Mouse (Mus musculus) liver, postnatal 0 days (tissue): ENCODE results near the gene Zeb2. TPM values are rescaled to one million over a fixed set of nuclear protein-coding genes. Genes with fewer than 3 reads are reported as not detected.
A peak's percentile ranks its signal among the peaks of the same experiment; 100 is the strongest.

Source experiments
- ATAC-seq: fragments of 200-750 bp; cut with Nextera tagmentation; 2 replicates; pipeline ENCODE4 v1.8.0; 2017; ENCODE audit warnings: mild to moderate bottlenecking, moderate library complexity
- DNase-seq: peaks from one replicate; pipeline ENCODE4 v3.0.0-alpha.2; 2016
- H3K27ac ChIP-seq: fragments of 300-500 bp; sonication (generic); 2 replicates; pipeline ENCODE4 v1.5.1; 2014; ENCODE audit warnings: antibody characterized with exemption, moderate library complexity, mild to moderate bottlenecking, low read depth
- H3K27me3 ChIP-seq: fragments of 300-500 bp; sonication (generic); 2 replicates; pipeline ENCODE4 v1.6.1; 2014; ENCODE audit warnings: low read length, control low read depth, mixed read lengths; ENCODE audit not compliant: insufficient read depth
- H3K36me3 ChIP-seq: fragments of 300-500 bp; sonication (generic); replicated peaks from 2 replicates; pipeline ENCODE4 v1.6.1; 2014; ENCODE audit warnings: mild to moderate bottlenecking, control low read depth, low read length, moderate library complexity, mixed read lengths; ENCODE audit not compliant: insufficient read depth
- H3K4me1 ChIP-seq: fragments of 300-500 bp; sonication (generic); 2 replicates; pipeline ENCODE4 v1.6.1; 2014; ENCODE audit warnings: antibody characterized with exemption, mild to moderate bottlenecking, control low read depth; ENCODE audit not compliant: insufficient read depth
- H3K4me2 ChIP-seq: fragments of 300-500 bp; sonication (generic); 2 replicates; pipeline ENCODE4 v1.6.1; 2014; ENCODE audit warnings: low read depth, mild to moderate bottlenecking, low read length, moderate library complexity, mixed read lengths
- H3K4me3 ChIP-seq: fragments of 300-500 bp; sonication (generic); 2 replicates; pipeline ENCODE4 v1.5.1; 2014; ENCODE audit warnings: low read depth, low read length
- H3K9ac ChIP-seq: fragments of 300-500 bp; sonication (generic); replicated peaks from 2 replicates; pipeline ENCODE4 v1.6.1; 2014; ENCODE audit warnings: mild to moderate bottlenecking, moderate library complexity
- H3K9me3 ChIP-seq: fragments of 300-500 bp; sonication (generic); 2 replicates; pipeline ENCODE4 v1.6.1; 2016; ENCODE audit warnings: mild to moderate bottlenecking, control low read depth, low read length, mixed read lengths
- CTCF ChIP-seq: sonication (generic); IDR thresholded peaks from 2 replicates; pipeline ENCODE4 v1.5.1; 2016; ENCODE audit warnings: antibody characterized with exemption, low read depth
- EP300 ChIP-seq: IDR thresholded peaks from 2 replicates; pipeline ENCODE4 v1.6.1; 2016; ENCODE audit warnings: antibody characterized with exemption, low read depth, mild to moderate bottlenecking
- WGBS: fragments of 180-500 bp; shearing (Covaris S2); extraction: QIAGEN DNeasy Blood & Tissue Kit; methylation state at CpG from one replicate; pipeline ENCODE4 v1.1.7; 2014; ENCODE audit not compliant: insufficient replicate concordance; 5-methylcytosine and 5-hydroxymethylcytosine counted together
- polyA plus RNA-seq: library from polyadenylated mRNA; unstranded; fragments of >200 nt; fragmentation: Nextera tagmentation; extraction: Ambion mirVana; gene quantifications from 2 replicates; pipeline ENCODE4 v1.2.1, GENCODE M21; 2015

Gene Zeb2
- polyA plus RNA-seq, 1 experiment from 2014 or later = 8.8 TPM

- no peak for DNase-seq
- no peaks in the 10 kb centered on the region for H3K9me3 ChIP-seq
- 89% methylated on average over 4 of the region's 4 CpGs for WGBS
- ATAC-seq = no peak
- no peak overlapping the region for H3K4me3 ChIP-seq
- H3K36me3 ChIP-seq = no peaks in the 10 kb centered on the region
- no peak overlapping the region for H3K9ac ChIP-seq
- no peak overlapping the region for H3K27ac ChIP-seq
- H3K27me3 ChIP-seq = no peaks in the 10 kb centered on the region
- no peak overlapping the region for H3K4me2 ChIP-seq
- 0 out of 2 replicates have a peak, but pooled peaks cover 4% of the 10 kb centered on the region for H3K4me1 ChIP-seq
- TF ChIP-seq EP300 = no peak
- no peak for TF ChIP-seq CTCF
These were observed 156.0 kb downstream of the Zeb2 start for GRCm38 (mm10) chr2:44961192-44961591.

DNA sequence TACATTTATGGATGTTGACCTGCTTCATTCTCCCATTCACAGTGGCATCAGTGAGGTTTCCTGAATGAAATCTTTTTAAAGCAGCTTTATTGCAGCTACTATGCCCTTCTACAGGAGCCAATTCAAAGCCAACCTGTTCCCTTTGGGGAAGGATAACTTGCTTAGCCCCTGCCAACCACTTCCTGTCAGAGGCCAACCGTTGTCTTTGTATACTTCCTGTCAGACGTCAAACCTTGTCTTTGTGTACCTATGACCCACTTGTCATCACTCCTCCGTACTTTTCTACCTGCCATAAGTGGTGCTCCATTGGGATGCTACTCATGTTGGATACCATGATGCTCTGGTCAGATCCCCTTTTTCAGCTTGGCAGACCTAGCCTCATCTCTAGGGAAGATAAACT, 156.6 kb downstream of the Zeb2 start:
- Histone ChIP-seq H3K9ac (no peak overlapping the region), H3K9me3 (no peaks in the 10 kb centered on the region), H3K27ac (no peak overlapping the region), H3K4me2 (no peak overlapping the region), H3K4me1 (0 out of 2 replicates have a peak, but pooled peaks cover 5% of the 10 kb centered on the region), H3K36me3 (no peaks in the 10 kb centered on the region), H3K4me3 (no peak overlapping the region), H3K27me3 (no peaks in the 10 kb centered on the region)
- ATAC-seq (no peak), DNase-seq (no peak)
- WGBS = 34% methylated on average over 3 of the region's 3 CpGs
- TF ChIP-seq EP300 (no peak), CTCF (no peak)

DNA sequence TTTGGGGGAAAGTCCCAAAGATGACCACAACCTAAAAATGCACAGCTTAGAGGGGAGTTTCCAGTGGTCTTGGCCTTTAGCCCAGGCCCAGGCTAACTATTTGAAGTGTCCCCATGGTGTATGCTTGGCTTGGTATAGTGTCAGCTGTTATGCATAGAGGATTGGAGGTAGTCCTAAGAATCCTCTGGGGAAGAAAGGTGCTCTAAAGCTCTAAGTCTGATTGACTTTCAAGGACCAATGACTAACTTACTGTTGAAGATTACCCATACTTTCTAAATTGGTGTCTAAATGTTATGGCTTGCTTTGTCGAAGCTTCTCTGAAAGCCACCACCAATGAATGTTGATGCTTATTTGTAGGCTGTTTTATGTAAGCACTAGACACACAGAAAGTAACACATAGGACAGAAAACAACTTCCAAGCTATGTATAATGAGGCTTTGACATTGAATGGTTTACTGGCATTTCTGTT, 159.8 kb downstream of the Zeb2 start:
- no peak overlapping the region for H3K4me2 ChIP-seq
- no peak overlapping the region for H3K9ac ChIP-seq
- H3K36me3 ChIP-seq = no peaks in the 10 kb centered on the region
- H3K4me3 ChIP-seq = no peak overlapping the region
- TF ChIP-seq EP300 = no peak
- TF ChIP-seq CTCF = no peak
- H3K27me3 ChIP-seq = no peaks in the 10 kb centered on the region
- H3K4me1 ChIP-seq = peaks cover 8% of the 10 kb centered on the region; the same call in 1 of the 2 replicates
- H3K9me3 ChIP-seq = no peaks in the 10 kb centered on the region
- no peak for DNase-seq
- 91% methylated on average over 1 of the region's 1 CpGs for WGBS
- 0 out of 2 replicates have a peak overlapping the region, but pooled peaks have one; percentile 7 for H3K27ac ChIP-seq
- no peak for ATAC-seq

DNA sequence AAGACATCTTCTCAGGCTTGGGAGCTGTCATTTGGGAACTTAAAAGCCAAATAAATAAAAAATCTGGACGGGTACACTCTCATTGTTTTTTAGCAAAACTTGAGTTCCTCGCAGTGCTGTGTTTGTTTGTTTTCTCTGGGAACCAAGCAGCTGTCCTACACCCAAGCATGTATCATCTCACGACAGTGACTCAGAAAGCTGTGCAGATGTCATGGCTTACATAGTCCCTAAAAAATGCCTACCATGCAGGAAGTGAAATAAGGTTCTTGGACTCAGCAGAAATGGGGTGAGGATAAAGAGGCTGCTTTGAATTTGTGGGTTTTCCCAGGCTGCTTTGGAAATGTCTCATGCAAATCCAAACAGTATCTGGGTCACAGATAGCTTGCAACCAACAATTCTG, 161.0 kb downstream of the Zeb2 start:
- 0 out of 2 replicates have a peak overlapping the region, but pooled peaks have one; percentile 12 for H3K27ac ChIP-seq
- WGBS = 50% methylated on average over 3 of the region's 3 CpGs
- H3K27me3 ChIP-seq = no peaks in the 10 kb centered on the region
- no peak for DNase-seq
- no peak overlapping the region for H3K4me2 ChIP-seq
- TF ChIP-seq CTCF (no peak), EP300 (no peak)
- peak; percentile 18; the same call in 1 of the 2 replicates for ATAC-seq
- H3K4me1 ChIP-seq = peaks cover 13% of the 10 kb centered on the region; the same call in 1 of the 2 replicates
- H3K4me3 ChIP-seq = no peak overlapping the region
- H3K9me3 ChIP-seq = no peaks in the 10 kb centered on the region
- H3K9ac ChIP-seq = no peak overlapping the region
- no peaks in the 10 kb centered on the region for H3K36me3 ChIP-seq

DNA sequence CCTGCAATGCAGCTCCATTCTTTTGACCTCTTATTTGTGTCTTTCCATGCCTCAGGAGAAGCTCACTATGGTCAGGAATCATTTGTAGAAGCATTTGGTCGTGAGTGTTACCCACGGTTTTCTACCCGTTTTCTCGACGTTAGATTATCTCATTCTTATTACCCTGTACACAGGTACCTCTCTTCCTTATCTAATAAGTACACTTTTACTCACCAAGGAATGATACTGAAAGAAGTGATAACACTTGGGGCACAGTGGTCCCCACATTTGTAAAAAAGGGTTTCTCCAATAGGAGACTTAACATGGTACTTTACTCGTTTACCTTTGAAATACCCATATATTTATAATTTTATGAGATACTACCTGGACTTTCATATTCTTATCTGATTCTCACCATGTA, 161.7 kb downstream of the Zeb2 start:
- H3K4me3 ChIP-seq = no peak overlapping the region
- DNase-seq (no peak), ATAC-seq (no peak)
- H3K9ac ChIP-seq = no peak overlapping the region
- TF ChIP-seq CTCF (no peak), EP300 (peak; percentile 30; the same call in 1 of the 2 replicates)
- H3K36me3 ChIP-seq = no peaks in the 10 kb centered on the region
- no peak overlapping the region for H3K4me2 ChIP-seq
- H3K27me3 ChIP-seq = no peaks in the 10 kb centered on the region
- peaks cover 11% of the 10 kb centered on the region; the same call in 1 of the 2 replicates for H3K4me1 ChIP-seq
- 59% methylated on average over 6 of the region's 6 CpGs for WGBS
- no peak overlapping the region for H3K27ac ChIP-seq
- H3K9me3 ChIP-seq = no peaks in the 10 kb centered on the region

DNA sequence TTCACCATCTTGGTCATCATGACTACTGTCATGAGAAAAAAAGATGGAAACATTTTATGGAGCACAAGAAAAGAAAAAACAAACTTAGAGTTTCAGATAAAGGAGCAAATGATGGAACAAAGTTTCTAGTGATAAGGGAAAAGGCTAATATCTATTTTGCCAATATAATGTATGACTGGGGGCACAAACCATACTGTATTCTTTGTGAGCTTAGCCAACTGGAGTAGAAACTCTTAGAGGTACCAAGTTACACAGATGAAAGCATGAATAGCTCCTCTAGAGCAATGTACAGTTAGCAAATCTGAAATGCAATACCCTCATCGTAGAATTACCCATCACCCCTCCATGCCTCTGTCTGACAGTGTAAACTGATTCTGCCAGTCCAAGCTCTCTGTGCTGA, 163.0 kb downstream of the Zeb2 start:
- H3K27ac ChIP-seq = no peak overlapping the region
- 69% methylated on average over 1 of the region's 1 CpGs for WGBS
- H3K36me3 ChIP-seq = no peaks in the 10 kb centered on the region
- DNase-seq = no peak
- no peak overlapping the region for H3K4me2 ChIP-seq
- H3K9me3 ChIP-seq = no peaks in the 10 kb centered on the region
- no peak overlapping the region for H3K9ac ChIP-seq
- H3K4me1 ChIP-seq = peaks cover 11% of the 10 kb centered on the region; the same call in 1 of the 2 replicates
- no peaks in the 10 kb centered on the region for H3K27me3 ChIP-seq
- no peak overlapping the region for H3K4me3 ChIP-seq
- no peak for TF ChIP-seq CTCF
- no peak for ATAC-seq
